Mouse (Mus musculus) lung, postnatal 0 days (tissue): ENCODE results near the gene Syne2.
"Not testable (repeated sequence)": the region's sequence is repeated elsewhere in the genome, so short reads cannot be mapped to it uniquely, and the experiment has no call there.

Source experiments
- CTCF ChIP-seq: IDR thresholded peaks from 2 replicates; pipeline ENCODE4 v1.5.1; 2016; ENCODE audit warnings: antibody characterized with exemption, mild to moderate bottlenecking
- EP300 ChIP-seq: IDR thresholded peaks from 2 replicates; pipeline ENCODE4 v1.6.1; 2016; ENCODE audit warnings: antibody characterized with exemption, mild to moderate bottlenecking, control low read depth

DNA sequence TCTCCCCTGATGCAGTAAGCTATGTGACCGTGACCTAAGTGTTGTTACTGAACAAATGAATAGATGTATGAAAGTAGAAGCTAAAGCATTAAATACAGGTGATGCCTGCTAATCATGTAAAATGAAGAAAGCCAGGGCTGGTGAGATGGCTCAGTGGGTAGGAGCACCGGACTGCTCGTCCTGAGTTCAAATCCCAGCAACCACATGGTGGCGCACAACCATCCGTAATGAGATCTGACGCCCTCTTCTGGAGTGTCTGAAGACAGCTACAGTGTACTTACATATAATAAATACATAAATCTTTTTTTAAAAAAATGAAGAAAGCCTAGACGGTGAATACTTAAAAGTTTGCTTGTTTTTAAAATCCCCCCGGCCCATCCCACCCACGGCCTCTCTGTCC lies 315.1 kb downstream of the Syne2 start:
- TF ChIP-seq CTCF = peak; percentile 30
- TF ChIP-seq EP300 = not testable (repeated sequence)
